In genomic region chr17:86329273-86330075, GRCm38 (mm10) we compare ENCODE assay signal across 8 mouse cellular contexts.
A peak's percentile ranks its signal among the peaks of the same experiment; 100 is the strongest.
DNase-seq lines count a peak whose midpoint lies in the region; ATAC-seq lines count a peak whose summit lies in the region.

No protein-coding gene starts in this region.

- no peaks in the 10 kb centered on the region for H3K36me3 ChIP-seq in heart, embryonic 11.5 days (ENCODE audit: control insufficient read depth, insufficient read depth, low read length)
- H3K36me3 ChIP-seq in hindbrain, embryonic 16.5 days (ENCODE audit: control insufficient read depth, insufficient read depth, low read length), result no peaks in the 10 kb centered on the region
- no peaks in the 10 kb centered on the region for H3K36me3 ChIP-seq in midbrain, embryonic 16.5 days (ENCODE audit: control insufficient read depth, insufficient read depth, low read length)

- H3K9ac ChIP-seq in heart, embryonic 11.5 days (ENCODE audit: low read depth, low read length), result 0 out of 2 replicates have a peak overlapping the region, but pooled peaks have one; percentile 22
- H3K9ac ChIP-seq in hindbrain, embryonic 16.5 days (ENCODE audit: low read depth, low read length), result peak overlapping the region; percentile 7; the same call in 1 of the 2 replicates
- no peak overlapping the region for H3K9ac ChIP-seq in midbrain, embryonic 16.5 days (ENCODE audit: low read depth, low read length)

- H3K4me1 ChIP-seq in heart, embryonic 11.5 days (ENCODE audit: control insufficient read depth, insufficient read depth, low read length), result peaks cover 63% of the 10 kb centered on the region
- H3K4me1 ChIP-seq in hindbrain, embryonic 16.5 days (ENCODE audit: control insufficient read depth, insufficient read depth, low read depth, low read length), result peaks cover 23% of the 10 kb centered on the region
- peaks cover 16% of the 10 kb centered on the region for H3K4me1 ChIP-seq in midbrain, embryonic 16.5 days (ENCODE audit: control insufficient read depth, insufficient read depth, low read length)

- H3K4me3 ChIP-seq in heart, embryonic 11.5 days (ENCODE audit: low read depth, low read length), result no peak overlapping the region; the same call in 1 of the 2 replicates
- H3K4me3 ChIP-seq in hindbrain, embryonic 16.5 days (ENCODE audit: low read length), result no peak overlapping the region
- H3K4me3 ChIP-seq in midbrain, embryonic 16.5 days (ENCODE audit: low read depth, low read length), result no peak overlapping the region

- peak overlapping the region; percentile 64; the same call in 1 of the 2 replicates for H3K27ac ChIP-seq in heart, embryonic 11.5 days (ENCODE audit: low read depth, low read length)
- H3K27ac ChIP-seq in hindbrain, embryonic 16.5 days (ENCODE audit: low read depth, low read length), result peak overlapping the region; percentile 44; the same call in 1 of the 2 replicates
- H3K27ac ChIP-seq in midbrain, embryonic 16.5 days (ENCODE audit: low read length), result no peak overlapping the region

- no peaks in the 10 kb centered on the region for H3K9me3 ChIP-seq in heart, embryonic 11.5 days (replicated peaks; ENCODE audit: control insufficient read depth, low read length)
- no peaks in the 10 kb centered on the region for H3K9me3 ChIP-seq in hindbrain, embryonic 16.5 days (ENCODE audit: control insufficient read depth, low read length)
- H3K9me3 ChIP-seq in midbrain, embryonic 16.5 days (replicated peaks; ENCODE audit: control insufficient read depth, low read length, poor library complexity, severe bottlenecking), result no peaks in the 10 kb centered on the region

- intact Hi-C loops in heart, postnatal 14 days (cut with DNase I), result no loop called here

- ATAC-seq in heart, embryonic 11.5 days (replicated peaks; ENCODE audit: insufficient number of reproducible peaks, low FRiP score, low TSS enrichment), result 0 out of 2 replicates have a peak, but pooled peaks have one; percentile 6
- ATAC-seq in hindbrain, embryonic 16.5 days, result peak; percentile 58
- peak; percentile 51 for ATAC-seq in midbrain, embryonic 16.5 days

- H3K27me3 ChIP-seq in heart, embryonic 11.5 days (ENCODE audit: control insufficient read depth, insufficient read depth, low read length), result no peaks in the 10 kb centered on the region
- H3K27me3 ChIP-seq in hindbrain, embryonic 16.5 days (replicated peaks; ENCODE audit: control insufficient read depth, insufficient read depth, low read length), result no peaks in the 10 kb centered on the region
- no peaks in the 10 kb centered on the region for H3K27me3 ChIP-seq in midbrain, embryonic 16.5 days (ENCODE audit: control insufficient read depth, insufficient read depth, low read depth, low read length)

- WGBS in heart, embryonic 11.5 days (ENCODE audit: insufficient replicate concordance), result 20% methylated on average over 16 of the region's 16 CpGs
- WGBS in hindbrain, embryonic 16.5 days, result 36% methylated on average over 16 of the region's 16 CpGs
- 30% methylated on average over 16 of the region's 16 CpGs for WGBS in midbrain, embryonic 16.5 days

- peak overlapping the region; percentile 49 for H3K4me2 ChIP-seq in heart, embryonic 11.5 days
- H3K4me2 ChIP-seq in hindbrain, embryonic 16.5 days (ENCODE audit: low read length), result no peak overlapping the region; the same call in 1 of the 2 replicates
- H3K4me2 ChIP-seq in midbrain, embryonic 16.5 days (ENCODE audit: low read length), result no peak overlapping the region

- DNase-seq in heart, postnatal 14 days, result no peak
- DNase-seq in embryo, embryonic 10 days (ENCODE audit: low spot score), result peak; percentile 43
- no peak for DNase-seq in gastrocnemius, adult 8-10 months (ENCODE audit: low spot score in 2 of 2)
- DNase-seq in cerebellum, adult 9-10 months, result no peak
- no peak for DNase-seq in lung, postnatal 36 days

Comparison
In these comparisons a context has a peak if more than half of its experiments do, and no peak if none do; other contexts are left out.
1. ATAC-seq: peak in every context shown above with its lines; median percentile 58 in hindbrain, embryonic 16.5 days; 51 in midbrain, embryonic 16.5 days; 6 in heart, embryonic 11.5 days.